Mouse (Mus musculus) c-Kit-positive CD71-positive TER-119-negative erythroid progenitor cells, embryonic 14.5 days (primary cell): ENCODE results near the gene 4930503B20Rik.

Source experiments
- DNase-seq: peaks from one replicate; pipeline ENCODE4 v3.0.0-alpha.2; 2013; ENCODE audit warnings: low read depth

The 4930503B20Rik gene

GRCm38 (mm10) chr3:146599198-146599900, 51.8 kb downstream of the 4930503B20Rik start:
- no peak for DNase-seq

- no peak for DNase-seq
These were observed 52.7 kb downstream of the 4930503B20Rik start for GRCm38 (mm10) chr3:146598411-146598810.

GRCm38 (mm10) chr3:146596864-146597263, 54.3 kb downstream of the 4930503B20Rik start:
- DNase-seq: no peak

GRCm38 (mm10) chr3:146596387-146596786, 54.7 kb downstream of the 4930503B20Rik start:
- no peak for DNase-seq

GRCm38 (mm10) chr3:146595440-146595839, 55.7 kb downstream of the 4930503B20Rik start:
- no peak for DNase-seq
